Mouse (Mus musculus): Measurements from ENCODE around the gene Btg1.

GRCm38 (mm10) chr10:96631066-96631711, 14.4 kb downstream of the Btg1 start:
- TF ChIP-seq POLR2A (IDR thresholded peaks at IDR 0.05; ENCODE audit: borderline replicate concordance, extremely low read depth, low read depth, low read length): no peak
- TF ChIP-seq CTCF (IDR thresholded peaks at IDR 0.05; ENCODE audit: insufficient read depth, low read length): no peak
